Mouse (Mus musculus): ENCODE measurements around the gene Rassf8. TPM values are rescaled to one million over a fixed set of nuclear protein-coding genes. Genes with fewer than 3 reads are reported as not detected.

Gene Rassf8
- polyA plus RNA-seq, 1 experiment from 2014 or later = 4.4 TPM

DNA sequence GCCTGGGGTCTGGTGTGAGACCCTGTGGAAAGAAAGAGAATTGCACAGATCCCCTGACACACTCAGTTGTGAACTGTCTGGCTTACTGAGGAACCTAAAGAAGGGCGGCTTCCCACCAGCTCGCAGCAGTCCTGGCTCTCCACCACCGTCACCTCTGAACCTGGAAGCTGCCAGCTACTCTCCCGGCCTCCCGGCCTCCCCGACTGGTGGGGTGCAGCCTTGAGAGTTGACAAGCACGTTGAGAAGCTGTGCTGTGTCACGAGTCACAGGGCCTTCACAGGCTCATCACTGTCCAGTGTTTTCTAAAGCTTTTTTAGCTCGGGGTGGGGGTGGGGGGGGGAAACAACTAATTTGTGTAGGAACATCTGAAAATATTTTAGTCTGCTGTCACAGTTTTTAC is 72.6 kb downstream of the Rassf8 start:
- Histone ChIP-seq H3K27ac (replicated peaks; ENCODE audit: low read depth, low read length) (no peak overlapping the region), H3K4me3 (replicated peaks; ENCODE audit: low read depth, low read length) (no peak overlapping the region), H3K27me3 (ENCODE audit: control insufficient read depth, insufficient read depth, low read length) (no peaks in the 10 kb centered on the region), H3K9me3 (ENCODE audit: control insufficient read depth, low read length) (no peaks in the 10 kb centered on the region), H3K4me1 (ENCODE audit: control insufficient read depth, insufficient read depth, low read length) (no peaks in the 10 kb centered on the region), H3K36me3 (ENCODE audit: control insufficient read depth, insufficient read depth, low read length) (no peaks in the 10 kb centered on the region), H3K9ac (replicated peaks; ENCODE audit: low read length) (no peak overlapping the region), H3K4me2 (ENCODE audit: low read length) (no peak overlapping the region)
- no peak for DNase-seq
- ATAC-seq (ENCODE audit: low FRiP score, low TSS enrichment) = no peak
- WGBS = 87% methylated on average over 9 of the region's 9 CpGs

GRCm38 (mm10) chr6:145822218-145822617 is 75.7 kb downstream of the Rassf8 start:
- WGBS = 71% methylated on average over 5 of the region's 5 CpGs
- Histone ChIP-seq H3K4me3 (replicated peaks; ENCODE audit: low read depth, low read length) (no peak overlapping the region), H3K4me2 (ENCODE audit: low read length) (no peak overlapping the region), H3K27me3 (ENCODE audit: control insufficient read depth, insufficient read depth, low read length) (no peaks in the 10 kb centered on the region), H3K27ac (replicated peaks; ENCODE audit: low read depth, low read length) (no peak overlapping the region), H3K36me3 (ENCODE audit: control insufficient read depth, insufficient read depth, low read length) (no peaks in the 10 kb centered on the region), H3K9ac (replicated peaks; ENCODE audit: low read length) (no peak overlapping the region), H3K4me1 (ENCODE audit: control insufficient read depth, insufficient read depth, low read length) (no peaks in the 10 kb centered on the region), H3K9me3 (ENCODE audit: control insufficient read depth, low read length) (no peaks in the 10 kb centered on the region)
- no peak for DNase-seq
- no peak for ATAC-seq (ENCODE audit: low FRiP score, low TSS enrichment)

DNA sequence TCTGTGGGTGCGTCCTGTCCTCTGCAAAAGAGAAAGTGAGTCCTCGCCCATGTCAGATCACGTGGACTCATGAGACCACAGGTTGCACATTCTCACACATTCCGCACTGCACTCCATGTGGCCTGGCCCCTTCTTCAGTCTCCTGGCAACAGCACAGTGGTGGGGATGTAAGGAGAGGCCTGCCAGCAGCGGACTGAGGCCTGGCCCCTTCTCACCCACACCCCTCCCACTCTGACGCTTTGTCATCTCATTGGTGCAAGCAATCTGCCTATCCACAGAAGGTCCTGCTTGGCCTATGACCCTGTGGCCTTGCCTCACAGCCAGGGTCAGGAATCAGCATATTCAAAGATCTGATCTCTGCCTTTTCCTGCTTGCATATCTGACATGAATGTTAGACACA is 76.6 kb downstream of the Rassf8 start:
- Histone ChIP-seq H3K9me3 (ENCODE audit: control insufficient read depth, low read length) (no peaks in the 10 kb centered on the region), H3K9ac (replicated peaks; ENCODE audit: low read length) (no peak overlapping the region)
- no peak for ATAC-seq (ENCODE audit: low FRiP score, low TSS enrichment)

DNA sequence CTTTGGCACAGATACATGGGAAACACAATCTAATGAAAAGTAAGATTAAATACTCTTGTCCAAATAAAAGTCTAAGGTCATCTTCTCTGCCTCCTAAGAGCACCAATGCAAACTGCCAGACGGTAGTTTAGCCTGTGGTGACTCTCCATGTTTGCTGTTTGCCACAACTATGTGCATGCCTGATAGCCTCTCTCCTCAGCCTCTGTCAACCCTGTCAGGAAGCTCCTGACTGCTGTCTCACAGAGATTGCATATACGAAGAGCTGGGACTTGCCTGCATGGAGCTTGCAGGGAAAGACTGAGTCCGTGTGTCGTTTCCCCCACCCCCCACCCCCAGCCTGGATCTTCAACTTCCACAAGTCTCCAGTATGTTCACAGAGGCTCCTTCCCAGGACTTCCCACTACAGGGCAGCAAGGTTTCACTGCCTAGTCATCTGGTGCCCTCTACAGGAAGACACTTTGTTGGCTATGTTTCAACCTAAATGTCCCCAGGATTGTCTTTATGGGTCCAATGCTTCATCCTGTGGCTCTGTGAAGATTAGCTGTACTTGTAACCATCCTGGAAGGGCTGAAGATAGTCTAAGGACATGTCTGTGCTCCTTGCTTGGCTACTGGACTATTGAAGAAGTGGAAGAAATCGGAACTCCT is 77.2 kb downstream of the Rassf8 start:
- 47% methylated on average over 5 of the region's 5 CpGs for whole genome bisulfite sequencing
- H3K27ac ChIP-seq (replicated peaks; ENCODE audit: low read depth, low read length) = no peak overlapping the region
- H3K4me3 ChIP-seq (replicated peaks; ENCODE audit: low read depth, low read length) = no peak overlapping the region
- no peaks in the 10 kb centered on the region for H3K27me3 ChIP-seq (ENCODE audit: control insufficient read depth, insufficient read depth, low read length)
- no peak overlapping the region for H3K9ac ChIP-seq (replicated peaks; ENCODE audit: low read length)
- H3K36me3 ChIP-seq (ENCODE audit: control insufficient read depth, insufficient read depth, low read length) = no peaks in the 10 kb centered on the region
- no peak overlapping the region for H3K4me2 ChIP-seq (ENCODE audit: low read length)
- ATAC-seq (ENCODE audit: low FRiP score, low TSS enrichment) = no peak
- H3K4me1 ChIP-seq (ENCODE audit: control insufficient read depth, insufficient read depth, low read length) = no peaks in the 10 kb centered on the region
- H3K9me3 ChIP-seq (ENCODE audit: control insufficient read depth, low read length) = no peaks in the 10 kb centered on the region
- peak; percentile 84 for DNase-seq

More for the DNA sequence above, 76.6 kb downstream of the Rassf8 start:
- Histone ChIP-seq H3K36me3 (ENCODE audit: control insufficient read depth, insufficient read depth, low read length) (no peaks in the 10 kb centered on the region), H3K27ac (replicated peaks; ENCODE audit: low read depth, low read length) (no peak overlapping the region), H3K4me1 (ENCODE audit: control insufficient read depth, insufficient read depth, low read length) (no peaks in the 10 kb centered on the region), H3K4me2 (ENCODE audit: low read length) (no peak overlapping the region), H3K27me3 (ENCODE audit: control insufficient read depth, insufficient read depth, low read length) (no peaks in the 10 kb centered on the region), H3K4me3 (replicated peaks; ENCODE audit: low read depth, low read length) (no peak overlapping the region)
- DNase-seq = no peak
- WGBS = 16% methylated on average over 6 of the region's 6 CpGs

DNA sequence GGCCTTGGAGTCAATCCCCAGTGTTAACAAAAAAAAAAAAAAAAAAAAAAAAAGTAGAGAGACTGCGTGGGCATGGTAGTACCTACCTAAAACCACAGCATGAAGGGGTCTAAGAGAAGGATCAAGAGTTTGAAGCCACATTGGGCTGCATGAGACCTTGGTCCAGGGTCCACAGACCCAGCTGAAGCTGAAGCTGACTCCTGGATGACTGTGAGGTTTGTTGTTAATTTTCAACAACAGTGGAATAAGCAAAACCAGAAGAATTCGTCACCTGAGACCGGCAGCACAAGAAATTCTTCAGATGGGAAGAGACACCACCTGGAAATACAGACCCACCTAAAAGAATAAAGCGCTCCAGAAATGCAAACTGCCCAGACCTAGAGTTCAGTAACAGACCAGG is 79.8 kb downstream of the Rassf8 start:
- H3K4me3 ChIP-seq (replicated peaks; ENCODE audit: low read depth, low read length) = no peak overlapping the region
- no peaks in the 10 kb centered on the region for H3K4me1 ChIP-seq (ENCODE audit: control insufficient read depth, insufficient read depth, low read length)
- H3K9me3 ChIP-seq (ENCODE audit: control insufficient read depth, low read length) = no peaks in the 10 kb centered on the region
- ATAC-seq (ENCODE audit: low FRiP score, low TSS enrichment) (no peak), DNase-seq (no peak)
- WGBS = 93% methylated on average over 4 of the region's 4 CpGs
- H3K4me2 ChIP-seq (ENCODE audit: low read length) = no peak overlapping the region
- no peaks in the 10 kb centered on the region for H3K27me3 ChIP-seq (ENCODE audit: control insufficient read depth, insufficient read depth, low read length)
- no peaks in the 10 kb centered on the region for H3K36me3 ChIP-seq (ENCODE audit: control insufficient read depth, insufficient read depth, low read length)
- no peak overlapping the region for H3K9ac ChIP-seq (replicated peaks; ENCODE audit: low read length)
- no peak overlapping the region for H3K27ac ChIP-seq (replicated peaks; ENCODE audit: low read depth, low read length)

GRCm38 (mm10) chr6:145829062-145829835 is 82.7 kb downstream of the Rassf8 start:
- H3K4me3 ChIP-seq (replicated peaks; ENCODE audit: low read depth, low read length) = no peak overlapping the region
- DNase-seq (no peak), ATAC-seq (ENCODE audit: low FRiP score, low TSS enrichment) (no peak)
- no peaks in the 10 kb centered on the region for H3K9me3 ChIP-seq (ENCODE audit: control insufficient read depth, low read length)
- H3K4me1 ChIP-seq (ENCODE audit: control insufficient read depth, insufficient read depth, low read length) = no peaks in the 10 kb centered on the region
- no peaks in the 10 kb centered on the region for H3K27me3 ChIP-seq (ENCODE audit: control insufficient read depth, insufficient read depth, low read length)
- H3K4me2 ChIP-seq (ENCODE audit: low read length) = no peak overlapping the region
- no peaks in the 10 kb centered on the region for H3K36me3 ChIP-seq (ENCODE audit: control insufficient read depth, insufficient read depth, low read length)
- no peak overlapping the region for H3K27ac ChIP-seq (replicated peaks; ENCODE audit: low read depth, low read length)
- WGBS = 83% methylated on average over 16 of the region's 16 CpGs
- H3K9ac ChIP-seq (replicated peaks; ENCODE audit: low read length) = no peak overlapping the region

GRCm38 (mm10) chr6:145830117-145830516 is 83.6 kb downstream of the Rassf8 start:
- H3K4me1 ChIP-seq (ENCODE audit: control insufficient read depth, insufficient read depth, low read length) = no peaks in the 10 kb centered on the region
- no peak overlapping the region for H3K9ac ChIP-seq (replicated peaks; ENCODE audit: low read length)
- no peaks in the 10 kb centered on the region for H3K36me3 ChIP-seq (ENCODE audit: control insufficient read depth, insufficient read depth, low read length)
- DNase-seq (peak; percentile 92), ATAC-seq (ENCODE audit: low FRiP score, low TSS enrichment) (no peak)
- H3K4me3 ChIP-seq (replicated peaks; ENCODE audit: low read depth, low read length) = no peak overlapping the region
- no peak overlapping the region for H3K27ac ChIP-seq (replicated peaks; ENCODE audit: low read depth, low read length)
- H3K4me2 ChIP-seq (ENCODE audit: low read length) = no peak overlapping the region
- H3K9me3 ChIP-seq (ENCODE audit: control insufficient read depth, low read length) = no peaks in the 10 kb centered on the region
- 18% methylated on average over 8 of the region's 8 CpGs for WGBS
- H3K27me3 ChIP-seq (ENCODE audit: control insufficient read depth, insufficient read depth, low read length) = no peaks in the 10 kb centered on the region

DNA sequence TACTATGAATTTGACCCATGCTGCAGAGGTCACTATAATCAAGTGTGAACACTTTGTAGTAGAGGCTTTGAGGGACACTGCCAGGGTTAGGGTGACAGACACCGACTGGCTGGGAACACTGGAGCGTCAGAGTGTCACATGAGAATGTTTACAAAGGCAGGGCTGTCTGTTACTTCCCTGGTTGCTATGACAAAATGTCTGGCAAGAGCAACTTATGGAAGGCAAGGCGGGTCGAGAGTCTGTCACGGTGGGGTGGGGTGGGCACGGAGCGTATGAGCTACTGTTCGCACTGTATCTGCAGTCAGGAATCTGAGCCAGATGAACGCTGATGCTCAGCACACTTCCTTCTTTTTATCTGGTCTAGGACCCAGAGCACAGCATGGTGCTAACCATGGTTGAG is 84.1 kb downstream of the Rassf8 start:
- Histone ChIP-seq H3K27ac (replicated peaks; ENCODE audit: low read depth, low read length) (no peak overlapping the region), H3K4me3 (replicated peaks; ENCODE audit: low read depth, low read length) (no peak overlapping the region), H3K9me3 (ENCODE audit: control insufficient read depth, low read length) (no peaks in the 10 kb centered on the region), H3K27me3 (ENCODE audit: control insufficient read depth, insufficient read depth, low read length) (no peaks in the 10 kb centered on the region), H3K4me2 (ENCODE audit: low read length) (no peak overlapping the region), H3K9ac (replicated peaks; ENCODE audit: low read length) (no peak overlapping the region), H3K4me1 (ENCODE audit: control insufficient read depth, insufficient read depth, low read length) (no peaks in the 10 kb centered on the region), H3K36me3 (ENCODE audit: control insufficient read depth, insufficient read depth, low read length) (no peaks in the 10 kb centered on the region)
- ATAC-seq (ENCODE audit: low FRiP score, low TSS enrichment) (no peak), DNase-seq (no peak)
- 63% methylated on average over 9 of the region's 9 CpGs for WGBS

GRCm38 (mm10) chr6:145832927-145833326 is 86.4 kb downstream of the Rassf8 start:
- H3K9ac ChIP-seq (replicated peaks; ENCODE audit: low read length) = no peak overlapping the region
- H3K4me3 ChIP-seq (replicated peaks; ENCODE audit: low read depth, low read length) = no peak overlapping the region
- no peak overlapping the region for H3K4me2 ChIP-seq (ENCODE audit: low read length)
- H3K36me3 ChIP-seq (ENCODE audit: control insufficient read depth, insufficient read depth, low read length) = no peaks in the 10 kb centered on the region
- WGBS = 77% methylated on average over 8 of the region's 8 CpGs
- H3K27ac ChIP-seq (replicated peaks; ENCODE audit: low read depth, low read length) = no peak overlapping the region
- H3K4me1 ChIP-seq (ENCODE audit: control insufficient read depth, insufficient read depth, low read length) = no peaks in the 10 kb centered on the region
- H3K27me3 ChIP-seq (ENCODE audit: control insufficient read depth, insufficient read depth, low read length) = no peaks in the 10 kb centered on the region
- ATAC-seq (ENCODE audit: low FRiP score, low TSS enrichment) (no peak), DNase-seq (no peak)
- no peaks in the 10 kb centered on the region for H3K9me3 ChIP-seq (ENCODE audit: control insufficient read depth, low read length)
